Mouse (Mus musculus) ES-E14 (cell line): ENCODE data around the gene Dlx3.

ENCODE experiments used
- MAFK ChIP-seq: IDR thresholded peaks from 2 replicates; pipeline ENCODE4 v1.6.1; 2014; ENCODE audit warnings: mild to moderate bottlenecking, low read depth, low read length, inconsistent platforms; ENCODE audit not compliant: insufficient read depth
- ZC3H11A ChIP-seq: IDR thresholded peaks from 2 replicates; pipeline ENCODE4 v1.6.1; 2012; ENCODE audit warnings: low read depth, mild to moderate bottlenecking, inconsistent platforms, low read length, borderline replicate concordance
- ZNF384 ChIP-seq: IDR thresholded peaks from 2 replicates; pipeline ENCODE4 v1.6.1; 2012; ENCODE audit warnings: low read depth, low read length, inconsistent platforms

GRCm38 (mm10) chr11:95079256-95079875 lies 40.6 kb upstream of the Dlx3 start:
- TF ChIP-seq ZC3H11A (no peak), MAFK (no peak), ZNF384 (no peak)
